Mouse (Mus musculus) cerebellum, adult 2 months (tissue): Measurements from ENCODE around the gene Uggt1.

Experiments used
- CTCF ChIP-seq: fragments of 200-500 bp; IDR thresholded peaks from 2 replicates; pipeline ENCODE4 v1.5.1; 2011; ENCODE audit warnings: low read depth, mild to moderate bottlenecking, control low read depth, low read length, moderate library complexity, borderline replicate concordance; ENCODE audit not compliant: insufficient read depth
- POLR2A ChIP-seq: fragments of 200-500 bp; IDR thresholded peaks from 2 replicates; pipeline ENCODE4 v1.6.1; 2011; ENCODE audit warnings: low read length, control low read depth, borderline replicate concordance; ENCODE audit not compliant: insufficient read depth

DNA sequence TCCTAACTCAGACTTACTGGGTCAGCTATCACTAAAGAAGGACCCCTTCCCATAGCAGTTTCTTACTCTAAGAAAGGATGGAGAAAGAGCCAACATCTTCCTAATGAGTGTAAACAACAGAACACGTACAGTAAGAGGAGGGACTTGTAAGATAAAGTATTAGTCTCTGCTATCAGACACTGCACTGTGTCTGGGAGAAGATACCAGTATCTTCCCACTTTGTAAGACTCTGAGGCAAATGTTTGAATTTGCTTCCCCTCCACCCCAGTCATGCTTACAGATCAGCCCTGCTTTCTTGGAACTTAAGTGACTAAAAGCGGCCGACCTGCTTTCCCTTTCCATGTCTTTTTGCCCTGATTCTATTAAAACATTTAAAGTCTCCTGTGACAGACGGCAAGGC is 30.2 kb downstream of the Uggt1 start:
- TF ChIP-seq CTCF (no peak), POLR2A (no peak)
